Mouse (Mus musculus): ENCODE results near the gene Krtcap3.

GRCm38 (mm10) chr5:31219070-31219469, 32.4 kb upstream of the Krtcap3 start:
- no peak for TF ChIP-seq CTCF (IDR thresholded peaks at IDR 0.05; ENCODE audit: insufficient read depth, low read depth, low read length)
- TF ChIP-seq POLR2A (IDR thresholded peaks at IDR 0.05; ENCODE audit: insufficient read depth, low read depth, low read length): no peak

Measured in olfactory bulb, adult 2 months (tissue).